Mouse (Mus musculus) ES-E14 (cell line): ENCODE data around the gene Lgr6. TPM values are rescaled to one million over a fixed set of nuclear protein-coding genes. Genes with fewer than 3 reads are reported as not detected.

Source experiments
- DNase-seq: peaks from one replicate; pipeline ENCODE4 v3.0.0-alpha.2; 2013; ENCODE audit warnings: low read depth, low spot score
- H3K27ac ChIP-seq: 2 replicates; pipeline ENCODE4 v1.5.1; 2012; ENCODE audit warnings: low read depth, mild to moderate bottlenecking, low read length, moderate library complexity, mixed read lengths; ENCODE audit not compliant: poor library complexity, insufficient read depth, severe bottlenecking
- H3K36me3 ChIP-seq: 2 replicates; pipeline ENCODE4 v1.6.1; 2012; ENCODE audit warnings: mild to moderate bottlenecking, low read length, moderate library complexity, mixed read lengths; ENCODE audit not compliant: control insufficient read depth, poor library complexity, insufficient read depth, severe bottlenecking
- H3K4me1 ChIP-seq, 2 experiments: fragments of 150-350 bp in 1 of 2; sonication (generic) in 1 of 2; 2 replicates each; pipeline ENCODE4 v1.6.1; 2012; ENCODE audit warnings: low read length in 2 of 2, mild to moderate bottlenecking in 1 of 2, mixed read lengths in 1 of 2; ENCODE audit not compliant: control insufficient read depth in 2 of 2, insufficient read depth in 2 of 2, poor library complexity in 1 of 2
- H3K4me3 ChIP-seq, 2 experiments: fragments of 150-350 bp in 1 of 2; sonication (generic) in 1 of 2; 2 replicates each; pipeline ENCODE4 v1.5.1; 2012; ENCODE audit warnings: low read length in 2 of 2, low read depth in 1 of 2, mild to moderate bottlenecking in 1 of 2, mixed read lengths in 1 of 2; ENCODE audit not compliant: insufficient read depth in 1 of 2, poor library complexity in 1 of 2, severe bottlenecking in 1 of 2
- H3K9ac ChIP-seq: 2 replicates; pipeline ENCODE4 v1.6.1; 2012; ENCODE audit warnings: low read depth, mild to moderate bottlenecking, low read length, mixed read lengths; ENCODE audit not compliant: poor library complexity, insufficient read depth, severe bottlenecking
- H3K9me3 ChIP-seq: fragments of 150-350 bp; sonication (generic); 2 replicates; pipeline ENCODE4 v1.6.1; 2012; ENCODE audit warnings: low read depth, mild to moderate bottlenecking, low read length; ENCODE audit not compliant: control insufficient read depth, insufficient read depth
- CHD2 ChIP-seq: IDR thresholded peaks from 2 replicates; pipeline ENCODE4 v1.6.1; 2014; ENCODE audit warnings: mild to moderate bottlenecking, low read depth, low read length, inconsistent platforms
- HCFC1 ChIP-seq: IDR thresholded peaks from 2 replicates; pipeline ENCODE4 v1.6.1; 2012; ENCODE audit warnings: low read length, inconsistent platforms, borderline replicate concordance; ENCODE audit not compliant: insufficient read depth
- MAFK ChIP-seq: IDR thresholded peaks from 2 replicates; pipeline ENCODE4 v1.6.1; 2014; ENCODE audit warnings: mild to moderate bottlenecking, low read depth, low read length, inconsistent platforms; ENCODE audit not compliant: insufficient read depth
- ZC3H11A ChIP-seq: IDR thresholded peaks from 2 replicates; pipeline ENCODE4 v1.6.1; 2012; ENCODE audit warnings: low read depth, mild to moderate bottlenecking, inconsistent platforms, low read length, borderline replicate concordance
- ZNF384 ChIP-seq: IDR thresholded peaks from 2 replicates; pipeline ENCODE4 v1.6.1; 2012; ENCODE audit warnings: low read depth, low read length, inconsistent platforms
- in situ Hi-C, 2 experiments: fragments of 600-800 bp; cut with MboI; formaldehyde crosslinking; loops; one replicate each; pipeline ENCODE4 v1.15.1; 2025; ENCODE audit warnings: low sequenced_read_pairs in 2 of 2, inconsistent platforms in 1 of 2; ENCODE audit not compliant: unreplicated experiment in 2 of 2
- total RNA-seq: library from RNA; depleted of rRNA; stranded (reverse); fragments of 300-350 nt; gene quantifications from 2 replicates; pipeline ENCODE4 v1.2.3, GENCODE M21; 2012

The Lgr6 gene
- total RNA-seq, 1 experiment: 1.7 TPM

- no peaks in the 10 kb centered on the region for H3K4me1 ChIP-seq
- in situ Hi-C loops: no loop called here
- H3K9ac ChIP-seq: no peak overlapping the region
- DNase-seq: no peak
- no peak overlapping the region for H3K27ac ChIP-seq
- no peak overlapping the region for H3K4me3 ChIP-seq
- no peak for TF ChIP-seq ZC3H11A
- no peak for TF ChIP-seq MAFK
- TF ChIP-seq HCFC1: no peak
- TF ChIP-seq CHD2: no peak
- TF ChIP-seq ZNF384: no peak
- H3K9me3 ChIP-seq: no peaks in the 10 kb centered on the region
- no peaks in the 10 kb centered on the region for H3K36me3 ChIP-seq
Observed at GRCm38 (mm10) chr1:135000527-135000926, 104.5 kb downstream of the Lgr6 start.

GRCm38 (mm10) chr1:134998231-134998630 is 106.8 kb downstream of the Lgr6 start:
- Histone ChIP-seq H3K4me3 (no peak overlapping the region), H3K36me3 (no peaks in the 10 kb centered on the region), H3K27ac (no peak overlapping the region), H3K9ac (no peak overlapping the region), H3K9me3 (no peaks in the 10 kb centered on the region), H3K4me1 (no peaks in the 10 kb centered on the region)
- no peak for DNase-seq
- no peak for TF ChIP-seq ZNF384
- no peak for TF ChIP-seq MAFK
- no peak for TF ChIP-seq ZC3H11A
- TF ChIP-seq CHD2: no peak
- no peak for TF ChIP-seq HCFC1
- in situ Hi-C loops: loop anchor here in 1 of 2 experiments (10.0 kb wide), 1 partner anchor 107 kb away; the partner anchor contains the start of gene Lgr6

GRCm38 (mm10) chr1:134997568-134997967 is 107.5 kb downstream of the Lgr6 start:
- Histone ChIP-seq H3K4me3 (no peak overlapping the region), H3K9me3 (no peaks in the 10 kb centered on the region), H3K9ac (no peak overlapping the region), H3K4me1 (no peaks in the 10 kb centered on the region), H3K36me3 (no peaks in the 10 kb centered on the region), H3K27ac (no peak overlapping the region)
- TF ChIP-seq HCFC1: no peak
- no peak for TF ChIP-seq ZNF384
- TF ChIP-seq ZC3H11A: no peak
- in situ Hi-C loops: loop anchor here in 1 of 2 experiments (10.0 kb wide), 1 partner anchor 107 kb away; the partner anchor contains the start of gene Lgr6
- DNase-seq: no peak

GRCm38 (mm10) chr1:134996471-134996870 is 108.6 kb downstream of the Lgr6 start:
- H3K9ac ChIP-seq: no peak overlapping the region
- H3K4me3 ChIP-seq: no peak overlapping the region
- no peaks in the 10 kb centered on the region for H3K36me3 ChIP-seq
- in situ Hi-C loops: loop anchor here in 1 of 2 experiments (10.0 kb wide), 1 partner anchor 108 kb away; the partner anchor contains the start of gene Lgr6
- no peak for TF ChIP-seq ZNF384
- TF ChIP-seq ZC3H11A: no peak
- no peak for TF ChIP-seq MAFK
- TF ChIP-seq HCFC1: no peak
- TF ChIP-seq CHD2: no peak
- no peak for DNase-seq
- no peak overlapping the region for H3K27ac ChIP-seq
- no peaks in the 10 kb centered on the region for H3K4me1 ChIP-seq
- no peaks in the 10 kb centered on the region for H3K9me3 ChIP-seq

GRCm38 (mm10) chr1:134995954-134996353 is 109.1 kb downstream of the Lgr6 start:
- Histone ChIP-seq H3K36me3 (no peaks in the 10 kb centered on the region), H3K9me3 (no peaks in the 10 kb centered on the region), H3K4me3 (no peak overlapping the region), H3K9ac (no peak overlapping the region), H3K27ac (no peak overlapping the region), H3K4me1 (no peaks in the 10 kb centered on the region)
- TF ChIP-seq CHD2 (no peak), MAFK (no peak), HCFC1 (no peak), ZC3H11A (no peak), ZNF384 (no peak)
- no peak for DNase-seq
- in situ Hi-C loops: loop anchor here in 1 of 2 experiments (10.0 kb wide), 1 partner anchor 109 kb away; the partner anchor contains the start of gene Lgr6
